Mouse (Mus musculus) liver, adult 2 months (tissue): ENCODE data around the gene Gm38431. TPM values are rescaled to one million over a fixed set of nuclear protein-coding genes. Genes with fewer than 3 reads are reported as not detected.

ENCODE experiments used
- DNase-seq: peaks from one replicate; pipeline ENCODE4 v3.0.0-alpha.2; 2011; ENCODE audit warnings: low read depth, low spot score; ENCODE audit errors: extremely low read depth
- H3K27ac ChIP-seq: fragments of 200-500 bp; replicated peaks from 2 replicates; pipeline ENCODE4 v1.5.1; 2012; ENCODE audit warnings: low read depth, mild to moderate bottlenecking, control low read depth, inconsistent platforms, low read length; ENCODE audit not compliant: insufficient read depth
- H3K27me3 ChIP-seq: fragments of 200-500 bp; 2 replicates; pipeline ENCODE4 v1.6.1; 2012; ENCODE audit warnings: mild to moderate bottlenecking, moderate library complexity, low read length, inconsistent platforms; ENCODE audit not compliant: control insufficient read depth, insufficient read depth
- H3K36me3 ChIP-seq: fragments of 200-500 bp; 2 replicates; pipeline ENCODE4 v1.6.1; 2012; ENCODE audit warnings: low read length, inconsistent platforms; ENCODE audit not compliant: control insufficient read depth, insufficient read depth
- H3K4me1 ChIP-seq: fragments of 200-500 bp; 2 replicates; pipeline ENCODE4 v1.6.1; 2011; ENCODE audit warnings: low read length; ENCODE audit not compliant: control insufficient read depth, insufficient read depth
- H3K4me3 ChIP-seq: fragments of 200-500 bp; 2 replicates; pipeline ENCODE4 v1.5.1; 2011; ENCODE audit warnings: low read depth, mild to moderate bottlenecking, control low read depth, low read length, moderate library complexity; ENCODE audit not compliant: insufficient read depth
- H3K79me2 ChIP-seq: fragments of 200-500 bp; 2 replicates; pipeline ENCODE4 v1.6.1; 2012; ENCODE audit warnings: inconsistent platforms, mild to moderate bottlenecking, low read length, moderate library complexity; ENCODE audit not compliant: control insufficient read depth, insufficient read depth
- H3K9ac ChIP-seq: fragments of 200-500 bp; 2 replicates; pipeline ENCODE4 v1.6.1; 2012; ENCODE audit warnings: low read depth, mild to moderate bottlenecking, control low read depth, inconsistent platforms, low read length
- CTCF ChIP-seq: fragments of 200-500 bp; IDR thresholded peaks from 2 replicates; pipeline ENCODE4 v1.5.1; 2011; ENCODE audit warnings: low read depth, low read length, control low read depth
- POLR2A ChIP-seq: fragments of 200-500 bp; IDR thresholded peaks from 2 replicates; pipeline ENCODE4 v1.6.1; 2011; ENCODE audit warnings: low read length, control low read depth; ENCODE audit not compliant: insufficient read depth; ENCODE audit errors: extremely low read depth
- WGBS: fragments of 180-500 bp; shearing (Covaris S2); methylation state at CpG from one replicate; pipeline ENCODE4 v1.1.7; 2018; 5-methylcytosine and 5-hydroxymethylcytosine counted together
- polyA plus RNA-seq: library from polyadenylated mRNA; depleted of rRNA; stranded (reverse); fragments of >200 nt; gene quantifications from 2 replicates; pipeline ENCODE4 v1.2.3, GENCODE M21; 2012
- total RNA-seq: library from RNA; depleted of rRNA; stranded (reverse); fragments of >200 nt; gene quantifications from 2 replicates; pipeline ENCODE4 v1.2.3, GENCODE M21; 2014

Gm38431 gene
- total and polyA plus RNA-seq, 2 experiments: 2.5 to 5.8 TPM

DNA sequence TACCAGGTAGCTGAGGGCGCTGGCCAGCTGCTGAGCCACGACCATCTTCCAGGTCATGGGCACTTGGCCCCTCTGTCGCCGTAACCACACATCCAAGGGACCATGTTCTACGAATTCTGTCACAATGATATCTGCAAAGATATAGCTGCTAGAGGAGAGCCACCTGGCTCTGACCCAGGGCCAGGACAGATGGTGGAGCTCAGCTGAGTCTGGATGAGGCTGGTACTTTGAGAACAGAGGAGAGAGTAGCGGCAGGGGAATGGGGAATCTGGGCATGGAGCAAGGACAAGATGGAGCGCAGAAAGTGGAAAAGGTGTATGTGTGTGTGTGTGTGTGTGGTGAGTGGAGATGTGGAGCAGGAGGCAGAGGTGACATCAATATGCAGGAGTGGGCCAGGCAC lies 22.4 kb upstream of the Gm38431 start:
- no peak for DNase-seq
- Histone ChIP-seq H3K79me2 (no peaks in the 10 kb centered on the region), H3K4me3 (no peak overlapping the region), H3K36me3 (peaks cover 3% of the 10 kb centered on the region; the same call in 1 of the 2 replicates), H3K27ac (no peak overlapping the region), H3K27me3 (no peaks in the 10 kb centered on the region), H3K9ac (no peak overlapping the region), H3K4me1 (no peaks in the 10 kb centered on the region)
- 97% methylated on average over 7 of the region's 7 CpGs for WGBS
- TF ChIP-seq POLR2A (no peak), CTCF (no peak)

DNA sequence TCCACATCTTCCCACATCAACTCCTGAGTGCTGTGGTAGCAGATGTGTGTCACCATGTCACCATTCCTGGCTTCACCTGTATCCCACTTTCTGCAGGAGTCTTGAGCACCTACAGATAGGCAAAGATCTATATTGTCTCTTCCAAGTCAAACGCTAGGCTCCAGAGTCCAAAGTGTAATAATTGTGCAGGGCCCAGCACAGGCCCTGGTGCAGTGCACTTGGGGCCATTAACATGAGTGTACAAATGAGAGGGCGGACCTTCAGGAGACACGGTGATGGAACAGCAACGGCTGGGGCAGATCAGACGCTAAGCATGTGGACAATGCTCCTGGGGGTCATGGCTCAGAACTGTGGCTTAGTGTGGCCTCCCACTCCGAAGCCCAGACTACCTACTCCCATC lies 22.0 kb upstream of the Gm38431 start:
- H3K4me1 ChIP-seq: no peaks in the 10 kb centered on the region
- no peak overlapping the region for H3K4me3 ChIP-seq
- H3K36me3 ChIP-seq: peaks cover 3% of the 10 kb centered on the region
- H3K27me3 ChIP-seq: no peaks in the 10 kb centered on the region
- H3K27ac ChIP-seq: no peak overlapping the region
- no peaks in the 10 kb centered on the region for H3K79me2 ChIP-seq
- H3K9ac ChIP-seq: no peak overlapping the region
- no peak for DNase-seq
- 65% methylated on average over 6 of the region's 6 CpGs for WGBS
- TF ChIP-seq CTCF: no peak
- TF ChIP-seq POLR2A: no peak

DNA sequence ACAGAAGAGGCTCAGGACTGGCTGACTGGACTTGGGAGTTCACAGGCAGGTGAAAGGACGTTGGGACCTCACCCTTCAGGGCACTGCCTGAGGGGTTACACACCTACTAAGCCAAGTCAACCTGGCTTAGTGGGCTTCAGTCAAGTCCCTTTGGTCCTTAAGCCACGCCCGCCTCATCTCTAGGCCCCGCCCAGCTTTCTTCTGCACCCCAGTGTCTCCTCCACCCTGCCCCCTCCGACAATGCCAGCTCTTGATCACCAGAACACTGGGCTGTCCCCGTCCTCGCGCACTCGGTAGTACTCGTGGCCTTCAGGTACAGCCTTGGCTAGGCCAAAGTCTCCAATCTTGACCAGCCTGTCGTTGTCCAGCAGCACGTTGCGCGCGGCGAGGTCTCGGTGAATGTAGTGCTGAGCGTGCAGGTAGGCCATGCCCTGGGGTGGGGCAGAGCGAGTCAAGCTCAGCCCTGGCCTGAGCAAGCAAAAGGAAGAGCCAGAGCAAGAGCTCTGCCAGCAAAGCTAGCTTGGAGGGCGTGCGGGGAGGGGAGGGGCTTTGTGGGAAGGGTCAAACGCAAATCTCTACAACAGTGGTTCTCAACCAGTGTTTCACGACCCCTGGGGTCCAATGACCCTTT lies 15.9 kb upstream of the Gm38431 start:
- Histone ChIP-seq H3K79me2 (no peaks in the 10 kb centered on the region), H3K4me3 (no peak overlapping the region), H3K27ac (no peak overlapping the region), H3K4me1 (no peaks in the 10 kb centered on the region), H3K9ac (no peak overlapping the region), H3K27me3 (no peaks in the 10 kb centered on the region), H3K36me3 (peaks cover 2% of the 10 kb centered on the region)
- no peak for DNase-seq
- TF ChIP-seq CTCF: no peak
- TF ChIP-seq POLR2A: no peak
- 84% methylated on average over 23 of the region's 23 CpGs for WGBS

DNA sequence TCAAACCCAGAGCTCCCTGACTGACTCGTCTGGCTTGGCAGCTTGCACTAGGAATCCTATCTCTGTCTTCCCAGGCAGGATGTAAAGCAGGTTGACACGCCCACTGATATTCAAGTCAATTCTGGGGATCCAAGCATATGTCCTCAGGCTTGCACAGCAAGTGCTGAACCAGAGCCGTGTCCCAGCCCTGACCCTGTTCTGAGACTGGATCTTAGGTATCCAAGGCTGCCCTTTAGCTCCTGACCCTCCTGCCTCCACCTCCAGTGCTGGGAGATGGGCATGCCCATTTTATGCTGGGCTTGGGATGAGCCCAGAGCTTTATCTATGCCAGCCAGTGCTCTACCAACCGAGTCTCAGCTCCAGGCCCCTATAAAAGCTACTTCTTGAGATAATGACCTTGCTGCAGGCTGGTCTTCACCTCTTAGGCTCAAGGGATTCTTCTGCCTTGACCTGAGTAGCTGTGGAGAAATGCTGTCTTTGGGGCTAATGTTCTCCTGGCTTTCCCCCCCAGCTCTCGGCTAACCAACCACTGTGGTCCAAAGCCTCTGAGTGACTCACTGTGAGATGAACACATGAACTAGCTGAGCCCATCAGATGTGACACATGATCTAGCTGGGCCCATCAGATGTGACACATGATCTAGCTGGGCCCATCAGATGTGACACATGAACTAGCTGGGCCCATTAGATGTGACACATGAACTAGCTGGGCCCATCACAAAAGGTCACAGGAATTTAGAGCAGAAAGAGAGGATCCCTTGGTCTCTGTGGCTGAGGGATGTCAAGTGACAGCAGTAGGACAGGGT lies 14.2 kb upstream of the Gm38431 start:
- peaks cover 2% of the 10 kb centered on the region for H3K36me3 ChIP-seq
- H3K79me2 ChIP-seq: no peaks in the 10 kb centered on the region
- no peak for DNase-seq
- H3K27ac ChIP-seq: no peak overlapping the region
- no peak overlapping the region for H3K9ac ChIP-seq
- H3K27me3 ChIP-seq: no peaks in the 10 kb centered on the region
- TF ChIP-seq POLR2A (no peak), CTCF (no peak)
- no peaks in the 10 kb centered on the region for H3K4me1 ChIP-seq
- 83% methylated on average over 5 of the region's 5 CpGs for WGBS
- no peak overlapping the region for H3K4me3 ChIP-seq

DNA sequence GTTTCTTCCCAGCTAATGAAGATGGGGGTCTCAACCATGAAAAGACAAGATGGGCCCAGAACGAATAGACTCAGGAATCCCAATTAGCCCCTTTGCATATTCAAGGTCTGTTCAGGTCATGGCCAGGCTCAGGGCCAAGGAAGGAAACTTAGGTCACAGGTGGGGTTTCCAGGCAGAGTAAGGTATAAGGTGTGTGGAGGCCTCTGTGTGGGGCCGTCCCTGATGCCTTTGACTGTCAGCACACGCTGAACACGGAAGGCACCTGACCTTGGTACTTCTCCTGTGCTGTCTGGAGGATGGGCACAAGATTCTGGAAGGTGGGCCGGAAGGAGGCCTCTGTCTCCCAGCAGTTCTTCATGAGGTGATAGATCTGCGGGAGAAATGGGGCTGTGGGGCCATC lies 13.0 kb upstream of the Gm38431 start:
- H3K4me1 ChIP-seq: no peaks in the 10 kb centered on the region
- no peak overlapping the region for H3K4me3 ChIP-seq
- H3K36me3 ChIP-seq: peaks cover 2% of the 10 kb centered on the region
- no peaks in the 10 kb centered on the region for H3K79me2 ChIP-seq
- WGBS: 95% methylated on average over 6 of the region's 6 CpGs
- no peak for TF ChIP-seq POLR2A
- TF ChIP-seq CTCF: no peak
- no peak overlapping the region for H3K9ac ChIP-seq
- no peak for DNase-seq
- no peaks in the 10 kb centered on the region for H3K27me3 ChIP-seq
- no peak overlapping the region for H3K27ac ChIP-seq

DNA sequence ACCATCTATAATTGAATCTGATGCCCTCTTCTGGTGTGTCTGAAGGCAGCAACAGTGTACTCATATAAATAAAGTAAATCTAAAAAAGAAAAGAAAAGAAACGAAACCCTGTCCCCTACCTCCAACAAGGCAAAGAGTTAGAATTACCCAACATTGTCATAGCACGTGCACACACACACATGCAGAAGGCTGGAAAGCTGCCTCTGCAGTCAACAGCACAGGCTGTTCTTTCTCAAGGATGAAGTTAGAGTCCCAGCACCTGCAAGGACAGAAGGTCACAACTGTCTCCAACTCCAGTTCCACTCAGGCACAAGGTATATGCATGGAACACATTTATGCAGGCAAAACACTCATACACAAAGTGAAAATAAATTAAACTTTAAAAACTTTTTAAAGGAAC lies 10.3 kb upstream of the Gm38431 start:
- H3K27ac ChIP-seq: no peak overlapping the region
- 91% methylated on average over 2 of the region's 2 CpGs for WGBS
- no peaks in the 10 kb centered on the region for H3K4me1 ChIP-seq
- no peaks in the 10 kb centered on the region for H3K27me3 ChIP-seq
- H3K36me3 ChIP-seq: no peaks in the 10 kb centered on the region
- no peak for DNase-seq
- no peak overlapping the region for H3K9ac ChIP-seq
- no peak overlapping the region for H3K4me3 ChIP-seq
- no peaks in the 10 kb centered on the region for H3K79me2 ChIP-seq
- TF ChIP-seq POLR2A: no peak
- TF ChIP-seq CTCF: no peak
